Mouse (Mus musculus): Measurements from ENCODE around the gene Ap1g2. TPM values are rescaled to one million over a fixed set of nuclear protein-coding genes. Genes with fewer than 3 reads are reported as not detected.

Gene Ap1g2
- 100 to 1,000 TPM in 18 of 26 experiments, 10 to 100 TPM in 8; 70.1 to 188 (median 129) TPM for total RNA-seq (2018; cell fraction: chromatin; rRNA removed)
- 10 to 100 TPM; 24.0 to 43.2 (median 31.6) TPM for total RNA-seq (2018; cell fraction: cytosol; rRNA removed)
- 100 to 1,000 TPM in 9 of 26 experiments, 10 to 100 TPM in 17; 38.0 to 144 (median 85.2) TPM for total RNA-seq (2018; cell fraction: nucleus; rRNA removed)
- polyA plus RNA-seq (2018): 18.1 to 20.8 TPM (median 18.4 TPM) in 3 replicates

DNA sequence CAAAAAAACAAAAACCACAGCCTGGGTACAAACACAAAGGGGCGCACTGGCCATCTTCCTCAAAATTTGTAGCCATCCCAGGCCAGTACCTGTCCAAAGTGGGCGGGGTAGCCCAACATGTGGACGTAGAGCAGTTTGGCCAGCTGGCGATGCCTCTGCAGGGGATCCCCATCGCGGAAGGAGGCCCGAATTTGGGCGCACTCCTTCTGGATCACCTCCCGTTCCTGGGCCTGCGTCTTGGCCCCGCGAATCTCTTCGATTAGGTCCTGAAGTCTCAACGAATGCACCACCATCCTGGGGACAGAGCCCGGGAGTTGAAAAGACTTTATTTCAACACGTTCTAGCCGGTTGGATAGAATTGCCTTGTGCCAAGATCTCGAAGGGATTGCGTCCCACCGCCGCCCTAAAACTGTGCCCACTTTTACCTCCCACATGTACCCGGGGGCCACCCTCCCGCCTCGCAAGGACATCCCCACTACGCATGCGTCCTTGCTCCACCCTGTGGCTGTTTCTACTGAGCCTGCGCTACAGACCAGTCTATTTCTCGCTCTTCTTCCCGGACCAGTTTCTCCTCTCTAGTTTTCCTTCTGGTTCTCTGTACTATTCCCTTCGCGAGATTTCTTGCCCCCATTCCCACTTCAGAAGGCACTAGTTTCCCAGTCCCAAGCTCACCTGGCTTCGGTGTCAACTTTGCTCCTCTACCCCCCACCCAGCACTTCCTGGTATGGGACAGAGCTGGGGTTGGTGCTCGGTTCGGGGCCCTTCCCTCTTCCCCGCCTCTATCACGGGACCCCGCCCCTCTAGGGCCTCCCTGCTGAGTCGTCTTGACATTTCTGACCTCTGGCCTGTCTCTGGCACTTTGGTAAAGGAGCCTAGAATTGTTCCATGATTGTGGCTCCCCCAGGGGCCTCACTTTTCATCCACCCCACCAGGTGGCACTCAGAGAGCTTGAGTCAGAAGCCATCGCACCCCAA, at the start of gene Ap1g2:
Gene Ap1g2, minus strand, starts transcription at position 758 of the 974 bp plus-strand sequence.
- H3K27ac ChIP-seq: peak within 1 kb of the TSS; percentile 75
- H3K36me3 ChIP-seq (ENCODE audit: inconsistent target): peaks cover 31% of the 10 kb centered on the region
- WGBS (ENCODE audit: missing documents): 1% methylated on average over 39 of the region's 39 CpGs
- H3K79me2 ChIP-seq (ENCODE audit: inconsistent target): no peaks in the 10 kb centered on the region
- peak within 1 kb of the TSS; percentile 65 for H3K4me3 ChIP-seq (ENCODE audit: inconsistent target)

GRCm38 (mm10) chr14:55152951-55153481, 46.6 kb upstream of the Ap1g2 start:
- Histone ChIP-seq H3K4me3 (ENCODE audit: inconsistent target) (no peak overlapping the region), H3K36me3 (ENCODE audit: inconsistent target) (no peaks in the 10 kb centered on the region), H3K79me2 (ENCODE audit: inconsistent target) (no peaks in the 10 kb centered on the region), H3K27ac (no peak overlapping the region)
- WGBS (ENCODE audit: missing documents): 91% methylated on average over 16 of the region's 16 CpGs

DNA sequence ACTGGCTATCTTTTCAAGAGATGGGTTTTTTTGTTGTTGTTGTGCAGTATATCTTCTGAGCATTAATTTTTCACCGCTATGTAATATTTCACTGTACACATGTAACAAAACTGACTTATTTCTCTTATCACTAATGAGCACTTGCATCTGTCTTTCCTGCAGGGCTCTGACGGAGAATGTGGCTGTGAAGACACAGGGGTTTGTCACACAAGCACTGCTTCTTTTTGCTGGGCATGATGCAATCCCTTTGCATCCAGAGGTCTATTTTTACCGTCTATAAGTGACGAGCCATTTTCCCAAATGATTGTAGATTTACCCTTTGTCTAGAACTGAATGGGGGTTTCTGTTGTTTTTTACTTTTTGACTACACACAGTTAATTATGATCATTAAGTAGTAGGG, 45.8 kb upstream of the Ap1g2 start:
- Histone ChIP-seq H3K27ac (no peak overlapping the region), H3K79me2 (ENCODE audit: inconsistent target) (no peaks in the 10 kb centered on the region), H3K36me3 (ENCODE audit: inconsistent target) (no peaks in the 10 kb centered on the region), H3K4me3 (ENCODE audit: inconsistent target) (no peak overlapping the region)
- WGBS (ENCODE audit: missing documents): 58% methylated on average over 4 of the region's 4 CpGs

GRCm38 (mm10) chr14:55150985-55151384, 44.6 kb upstream of the Ap1g2 start:
- 87% methylated on average over 5 of the region's 5 CpGs for WGBS (ENCODE audit: missing documents)
- H3K27ac ChIP-seq: no peak overlapping the region
- H3K36me3 ChIP-seq (ENCODE audit: inconsistent target): no peaks in the 10 kb centered on the region
- H3K79me2 ChIP-seq (ENCODE audit: inconsistent target): no peaks in the 10 kb centered on the region
- H3K4me3 ChIP-seq (ENCODE audit: inconsistent target): no peak overlapping the region

DNA sequence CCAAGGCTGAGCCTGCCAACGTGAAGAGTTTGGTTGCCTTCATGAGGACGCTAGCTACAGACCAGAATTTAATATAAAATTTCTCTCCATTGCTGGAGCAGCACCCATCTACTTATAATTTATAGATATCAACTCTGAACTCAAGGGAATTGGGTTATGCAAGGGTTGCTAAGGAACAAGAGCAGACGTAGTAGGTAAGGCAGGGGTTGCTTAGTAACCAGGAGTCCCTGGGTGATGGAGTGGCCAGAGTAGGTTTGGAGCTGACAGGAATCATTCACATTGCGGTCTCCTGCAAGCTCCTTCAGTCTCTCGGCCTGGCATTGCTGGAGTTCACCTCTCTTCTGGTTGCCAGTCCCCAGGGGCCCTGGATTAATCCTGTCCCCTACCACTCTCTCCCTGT, 42.6 kb upstream of the Ap1g2 start:
- 90% methylated on average over 5 of the region's 5 CpGs for WGBS (ENCODE audit: missing documents)
- no peaks in the 10 kb centered on the region for H3K79me2 ChIP-seq (ENCODE audit: inconsistent target)
- no peaks in the 10 kb centered on the region for H3K36me3 ChIP-seq (ENCODE audit: inconsistent target)
- no peak overlapping the region for H3K4me3 ChIP-seq (ENCODE audit: inconsistent target)
- H3K27ac ChIP-seq: no peak overlapping the region

DNA sequence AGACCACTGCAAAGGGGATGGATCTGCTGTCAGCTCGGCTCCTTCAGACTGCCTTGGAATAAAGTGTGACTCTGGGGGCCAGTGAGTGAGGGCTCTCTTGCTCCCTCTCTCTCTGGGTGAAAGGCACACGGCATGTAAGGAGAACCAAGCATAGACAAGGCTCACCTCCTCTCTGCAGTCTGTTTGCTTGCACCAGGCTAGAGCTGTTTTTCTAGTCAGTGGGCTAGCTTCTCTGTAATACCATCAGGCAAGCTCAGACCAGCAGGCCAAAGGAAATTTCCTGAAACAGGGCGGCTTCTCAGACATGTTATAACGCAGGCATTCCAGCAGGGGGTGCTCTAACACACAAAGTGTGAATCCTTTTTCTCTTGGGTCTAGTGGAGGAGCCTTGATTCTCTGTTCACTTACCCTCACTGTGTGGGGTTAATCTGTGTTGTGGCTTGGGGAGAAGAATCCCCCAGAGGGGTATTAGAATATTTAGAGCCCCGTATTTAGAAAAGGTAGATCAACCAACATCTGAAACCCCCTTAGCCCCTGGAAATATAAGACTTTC, 42.0 kb upstream of the Ap1g2 start:
- 48% methylated on average over 5 of the region's 5 CpGs for WGBS (ENCODE audit: missing documents)
- H3K4me3 ChIP-seq (ENCODE audit: inconsistent target): no peak overlapping the region

GRCm38 (mm10) chr14:55146829-55147401, 40.5 kb upstream of the Ap1g2 start:
- WGBS (ENCODE audit: missing documents): 15% methylated on average over 12 of the region's 12 CpGs
- H3K36me3 ChIP-seq (ENCODE audit: inconsistent target): no peaks in the 10 kb centered on the region
- peak overlapping the region; percentile 51 for H3K27ac ChIP-seq
- no peak overlapping the region for H3K4me3 ChIP-seq (ENCODE audit: inconsistent target)
- no peaks in the 10 kb centered on the region for H3K79me2 ChIP-seq (ENCODE audit: inconsistent target)

More for the DNA sequence above, 42.0 kb upstream of the Ap1g2 start:
- H3K79me2 ChIP-seq (ENCODE audit: inconsistent target): no peaks in the 10 kb centered on the region
- H3K36me3 ChIP-seq (ENCODE audit: inconsistent target): no peaks in the 10 kb centered on the region
- no peak overlapping the region for H3K27ac ChIP-seq

DNA sequence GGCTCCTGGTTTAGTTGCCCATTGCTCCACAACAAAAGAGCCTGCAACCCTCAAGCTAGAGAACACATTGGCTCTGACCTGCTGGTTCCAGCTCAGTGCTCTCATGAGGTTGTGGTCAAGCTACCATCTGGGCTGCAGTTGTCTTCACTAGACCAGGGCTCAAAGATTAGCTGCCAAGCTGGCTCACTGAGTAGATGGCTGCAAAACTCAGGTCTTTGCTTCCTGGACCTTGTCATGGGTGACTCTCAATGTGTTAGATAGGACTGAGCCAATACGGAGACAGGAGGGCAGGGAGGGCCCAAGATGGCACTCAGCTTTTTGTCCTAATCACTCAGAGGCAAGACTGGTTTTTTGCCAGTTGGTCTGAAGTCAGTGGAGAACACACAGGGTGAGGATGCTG, 39.9 kb upstream of the Ap1g2 start:
- Histone ChIP-seq H3K27ac (peak overlapping the region; percentile 51; the same call in 1 of the 2 replicates), H3K4me3 (ENCODE audit: inconsistent target) (no peak overlapping the region), H3K36me3 (ENCODE audit: inconsistent target) (no peaks in the 10 kb centered on the region), H3K79me2 (ENCODE audit: inconsistent target) (no peaks in the 10 kb centered on the region)
- whole genome bisulfite sequencing (ENCODE audit: missing documents): 89% methylated on average over 1 of the region's 1 CpGs

GRCm38 (mm10) chr14:55139313-55139712, 32.9 kb upstream of the Ap1g2 start:
- H3K79me2 ChIP-seq (ENCODE audit: inconsistent target): no peaks in the 10 kb centered on the region
- 48% methylated on average over 7 of the region's 7 CpGs for WGBS (ENCODE audit: missing documents)
- H3K27ac ChIP-seq: no peak overlapping the region
- H3K4me3 ChIP-seq (ENCODE audit: inconsistent target): no peak overlapping the region
- H3K36me3 ChIP-seq (ENCODE audit: inconsistent target): no peaks in the 10 kb centered on the region

GRCm38 (mm10) chr14:55135676-55136075, 29.3 kb upstream of the Ap1g2 start:
- Histone ChIP-seq H3K4me3 (ENCODE audit: inconsistent target) (no peak overlapping the region), H3K79me2 (ENCODE audit: inconsistent target) (no peaks in the 10 kb centered on the region), H3K36me3 (ENCODE audit: inconsistent target) (no peaks in the 10 kb centered on the region), H3K27ac (no peak overlapping the region)
- 99% methylated on average over 8 of the region's 8 CpGs for WGBS (ENCODE audit: missing documents)

GRCm38 (mm10) chr14:55126521-55126920, 20.1 kb upstream of the Ap1g2 start:
- Histone ChIP-seq H3K79me2 (ENCODE audit: inconsistent target) (no peaks in the 10 kb centered on the region), H3K36me3 (ENCODE audit: inconsistent target) (no peaks in the 10 kb centered on the region), H3K4me3 (ENCODE audit: inconsistent target) (no peak overlapping the region), H3K27ac (no peak overlapping the region)
- 96% methylated on average over 7 of the region's 7 CpGs for WGBS (ENCODE audit: missing documents)

DNA sequence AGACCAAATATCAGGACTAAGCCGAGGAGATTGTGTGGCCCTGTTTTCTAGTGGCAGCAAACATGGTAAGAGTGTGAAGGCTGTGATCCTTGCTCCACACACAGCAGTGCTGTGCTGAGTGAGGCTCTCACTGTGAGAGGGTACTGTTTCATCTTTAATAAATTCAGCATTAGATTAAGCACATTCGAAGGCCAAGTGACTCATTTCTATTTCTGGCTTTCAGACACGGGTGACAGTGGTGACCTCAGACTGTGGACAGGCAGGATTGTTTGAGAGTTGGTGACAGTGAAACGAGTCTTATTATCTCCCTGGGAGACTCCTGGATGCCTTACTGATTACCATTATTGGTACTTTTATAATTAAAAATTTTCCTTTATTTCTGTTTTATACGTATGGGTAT, 19.3 kb upstream of the Ap1g2 start:
- Histone ChIP-seq H3K79me2 (ENCODE audit: inconsistent target) (no peaks in the 10 kb centered on the region), H3K4me3 (ENCODE audit: inconsistent target) (no peak overlapping the region), H3K27ac (no peak overlapping the region), H3K36me3 (ENCODE audit: inconsistent target) (no peaks in the 10 kb centered on the region)
- WGBS (ENCODE audit: missing documents): 80% methylated on average over 5 of the region's 5 CpGs

DNA sequence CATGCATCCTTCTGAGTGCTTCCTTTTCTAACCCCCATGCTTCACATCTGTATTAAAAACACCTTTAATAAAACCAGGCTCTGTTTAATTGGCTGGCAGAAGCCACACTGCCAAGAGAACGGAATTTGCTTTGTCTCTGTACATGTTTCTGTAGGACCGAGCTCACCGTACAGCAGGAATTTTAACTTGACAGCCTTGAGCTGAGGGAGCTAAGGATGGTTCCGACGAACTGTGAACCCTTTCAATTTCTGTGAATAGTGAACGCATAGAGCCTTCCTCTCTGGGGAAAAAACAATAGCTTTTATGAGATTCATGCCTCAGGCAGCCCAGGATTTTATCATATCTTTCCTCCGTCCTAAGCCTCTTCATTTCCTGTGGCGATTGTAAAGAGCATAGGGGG, 16.0 kb upstream of the Ap1g2 start:
- no peak overlapping the region for H3K4me3 ChIP-seq (ENCODE audit: inconsistent target)
- H3K27ac ChIP-seq: no peak overlapping the region
- no peaks in the 10 kb centered on the region for H3K36me3 ChIP-seq (ENCODE audit: inconsistent target)
- 50% methylated on average over 8 of the region's 8 CpGs for WGBS (ENCODE audit: missing documents)
- no peaks in the 10 kb centered on the region for H3K79me2 ChIP-seq (ENCODE audit: inconsistent target)

DNA sequence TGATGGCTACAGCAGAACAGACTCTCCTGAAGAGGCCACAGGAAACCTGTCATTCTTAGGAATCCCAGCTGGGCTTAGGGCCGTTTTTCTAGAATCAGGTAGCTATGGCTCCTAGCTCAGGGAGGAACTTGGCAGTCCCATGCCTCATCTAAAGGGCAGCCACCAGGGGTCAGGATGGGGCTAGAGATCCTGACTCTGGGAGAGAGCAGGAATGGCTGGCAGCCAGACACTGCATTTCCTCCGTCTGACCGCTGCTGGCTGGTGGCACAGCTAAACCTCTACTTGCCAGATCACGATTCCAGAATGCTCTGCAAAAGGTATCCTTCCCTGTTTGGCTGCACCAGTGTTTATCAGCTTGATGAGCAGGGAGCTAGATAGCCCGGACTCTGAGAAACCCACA, 15.6 kb upstream of the Ap1g2 start:
- H3K4me3 ChIP-seq (ENCODE audit: inconsistent target): no peak overlapping the region
- no peak overlapping the region for H3K27ac ChIP-seq
- H3K36me3 ChIP-seq (ENCODE audit: inconsistent target): no peaks in the 10 kb centered on the region
- 5% methylated on average over 5 of the region's 5 CpGs for WGBS (ENCODE audit: missing documents)
- no peaks in the 10 kb centered on the region for H3K79me2 ChIP-seq (ENCODE audit: inconsistent target)

Measured in macrophage (primary cell).